Mouse (Mus musculus) brain, embryonic 14.5 days (tissue): ENCODE measurements at regions not wholly inside any gene's neighbourhood (a gene's known extent, or its start where the extent isn't known, plus 50 kb on each side); places are given as distances from the start of the nearest gene placed in this dataset.
"Not testable (repeated sequence)": the region's sequence is repeated elsewhere in the genome, so short reads cannot be mapped to it uniquely, and the experiment has no call there.

ENCODE experiments used
- CTCF ChIP-seq: fragments of 200-500 bp; IDR thresholded peaks from 2 replicates; pipeline ENCODE4 v1.5.1; 2012; ENCODE audit warnings: inconsistent platforms, mild to moderate bottlenecking, moderate library complexity, borderline replicate concordance; ENCODE audit not compliant: insufficient read depth, insufficient read length; ENCODE audit errors: extremely low read depth
- POLR2A ChIP-seq: fragments of 200-500 bp; IDR thresholded peaks from 2 replicates; pipeline ENCODE4 v1.6.1; 2012; ENCODE audit warnings: mild to moderate bottlenecking, inconsistent platforms, borderline replicate concordance; ENCODE audit not compliant: poor library complexity, insufficient read depth, insufficient read length, severe bottlenecking; ENCODE audit errors: extremely low read depth

GRCm38 (mm10) chr6:68828460-68828859 is 1292.9 kb upstream of the Tacstd2 start:
- not testable (repeated sequence) for TF ChIP-seq POLR2A, CTCF
